Mouse (Mus musculus) fat pad, adult 2 months (tissue): ENCODE measurements around the gene Tk1.
"Not testable (repeated sequence)": the region's sequence is repeated elsewhere in the genome, so short reads cannot be mapped to it uniquely, and the experiment has no call there.

Source experiments
- DNase-seq: peaks from one replicate; pipeline ENCODE4 v3.0.0-alpha.2; 2011; ENCODE audit warnings: low read depth, low spot score; ENCODE audit errors: extremely low read depth

The Tk1 gene

DNA sequence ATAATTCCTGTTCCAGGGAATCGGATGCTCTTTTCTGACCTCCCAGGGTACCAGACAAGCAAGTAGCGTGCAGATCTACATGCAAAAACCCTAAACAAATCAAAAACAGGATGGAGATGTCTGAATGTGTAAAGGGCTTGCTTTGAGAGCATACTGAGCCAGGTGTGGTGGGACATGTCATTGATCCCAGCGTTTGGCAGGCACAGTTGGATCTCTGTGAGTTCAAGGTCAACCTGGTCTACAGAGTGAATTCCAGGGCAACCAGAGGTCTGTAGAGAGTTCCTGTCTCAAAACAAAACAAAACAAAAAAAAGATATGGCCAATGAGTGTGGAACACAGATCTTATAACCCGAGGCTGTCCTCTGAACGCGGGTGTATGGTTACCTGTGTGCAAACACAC, 2.5 kb downstream of the Tk1 start:
- no peak for DNase-seq

DNA sequence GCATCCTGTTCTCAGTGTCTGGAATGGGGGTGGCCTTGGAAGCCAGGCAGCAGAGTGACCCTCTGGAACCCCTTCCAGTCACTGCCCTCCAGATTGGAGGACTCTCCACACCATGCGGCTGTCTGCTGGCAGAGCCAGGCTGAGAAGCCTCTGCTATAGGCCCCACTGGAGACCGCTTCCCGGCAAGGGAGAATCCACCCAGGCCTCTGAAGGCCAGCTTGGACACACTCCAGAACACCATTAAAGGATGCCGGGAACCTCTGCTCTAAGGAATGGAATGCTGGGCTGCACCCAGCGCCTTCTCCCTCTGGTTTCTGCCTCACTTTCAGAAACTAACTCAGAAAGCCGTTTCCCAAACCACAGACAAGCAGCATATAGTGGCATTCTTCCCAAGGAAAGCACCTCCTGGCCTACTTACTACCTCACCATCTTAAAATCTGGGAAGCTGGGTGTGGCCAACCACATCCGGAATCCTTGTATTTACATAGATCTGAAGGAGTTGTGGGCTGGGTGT, 3.1 kb downstream of the Tk1 start:
- DNase-seq = no peak

DNA sequence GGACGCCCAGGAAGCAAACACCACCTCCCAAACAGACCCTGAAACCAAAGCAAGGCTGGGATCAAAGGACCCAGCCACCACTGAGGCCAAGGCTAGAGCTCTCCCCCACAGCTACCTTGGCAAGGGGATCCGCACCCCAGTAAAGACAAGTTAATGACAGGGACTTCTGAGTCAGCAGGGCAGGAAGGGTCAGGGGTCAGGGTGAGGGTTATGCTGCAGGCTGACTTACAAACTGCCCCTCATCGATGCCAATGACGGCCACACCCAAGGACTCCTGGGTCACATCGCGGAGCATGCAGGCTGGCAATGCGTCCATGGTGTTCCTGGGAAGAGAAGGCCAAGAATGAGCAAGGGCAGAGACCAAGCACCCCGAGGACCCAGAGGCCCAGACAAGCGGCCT, 4.0 kb downstream of the Tk1 start:
- DNase-seq = no peak

- DNase-seq = no peak
Measured at GRCm38 (mm10) chr11:117820173-117820572, 5.7 kb downstream of the Tk1 start.

- no peak for DNase-seq
Measured at GRCm38 (mm10) chr11:117819095-117819494, 6.8 kb downstream of the Tk1 start.

DNA sequence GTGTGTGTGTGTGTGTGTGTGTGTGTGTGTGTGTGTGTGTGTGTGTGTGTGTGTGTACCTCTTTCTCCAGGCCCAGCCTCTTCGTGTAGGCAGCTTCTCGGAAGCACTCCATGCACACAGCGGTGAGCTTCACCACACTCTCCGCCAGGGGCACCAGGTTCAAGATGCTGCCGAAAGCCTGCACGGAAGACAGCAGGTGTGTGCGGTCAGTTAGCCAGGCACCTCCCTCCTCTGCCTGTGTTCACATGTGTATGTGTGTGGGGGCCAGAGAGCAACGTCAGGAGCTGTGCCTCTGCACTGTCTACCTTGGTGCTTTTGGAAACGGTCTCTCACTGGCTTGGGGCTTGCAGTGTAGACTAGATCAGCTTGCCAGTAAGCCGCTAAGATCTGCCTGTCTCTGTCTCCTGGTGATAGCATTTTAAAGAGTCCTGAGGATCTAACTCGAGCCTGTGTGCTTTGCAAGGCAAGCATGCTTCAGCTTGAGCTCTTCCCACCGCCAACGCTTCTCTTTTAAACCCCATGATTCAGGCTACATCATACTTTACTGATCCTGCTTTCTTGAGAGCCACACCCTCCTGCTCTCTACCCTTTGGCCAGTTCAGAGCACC, 9.4 kb downstream of the Tk1 start:
- DNase-seq = no peak

DNA sequence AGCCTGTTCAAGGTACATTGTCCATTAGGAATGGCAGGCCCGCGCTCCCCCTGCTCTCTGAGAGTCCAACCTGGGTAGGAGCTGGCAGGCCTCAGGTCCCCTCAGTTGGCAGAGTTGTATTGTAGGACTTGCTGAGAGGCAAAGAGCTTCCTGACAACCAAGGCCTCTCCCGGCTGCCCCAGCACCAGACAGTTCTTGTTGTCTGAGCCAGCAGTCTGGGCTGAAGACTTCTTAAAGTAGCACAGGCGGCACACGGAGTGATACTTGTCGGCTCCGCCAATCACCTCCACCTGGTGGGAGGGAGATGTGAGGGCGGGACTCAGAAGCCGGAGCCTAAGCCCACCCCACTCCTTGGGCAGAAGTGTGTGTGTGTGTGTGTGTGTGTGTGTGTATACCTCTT, 10.0 kb downstream of the Tk1 start:
- DNase-seq = not testable (repeated sequence)

- DNase-seq = no peak
Measured at GRCm38 (mm10) chr11:117814704-117815366, 11.1 kb downstream of the Tk1 start.

DNA sequence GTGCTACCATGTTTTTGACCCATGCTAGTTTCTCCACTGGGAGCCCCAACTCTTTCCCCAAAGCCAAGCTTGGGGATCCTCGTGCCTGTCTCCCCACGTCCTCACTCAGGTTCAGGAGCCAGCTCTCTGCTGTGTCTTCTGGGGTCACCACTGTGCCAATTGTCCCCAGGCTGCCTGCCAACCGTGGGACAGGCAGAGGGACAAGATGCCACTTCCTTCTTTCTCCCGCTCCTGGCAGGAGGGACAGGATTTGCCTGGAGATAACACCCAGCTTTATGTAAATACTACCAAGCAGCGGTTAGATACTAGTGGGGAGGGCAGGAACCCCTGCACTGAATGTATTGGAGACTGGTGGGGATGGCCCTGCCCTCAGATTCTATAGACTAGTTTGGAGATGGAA, 12.0 kb downstream of the Tk1 start:
- DNase-seq = no peak

DNA sequence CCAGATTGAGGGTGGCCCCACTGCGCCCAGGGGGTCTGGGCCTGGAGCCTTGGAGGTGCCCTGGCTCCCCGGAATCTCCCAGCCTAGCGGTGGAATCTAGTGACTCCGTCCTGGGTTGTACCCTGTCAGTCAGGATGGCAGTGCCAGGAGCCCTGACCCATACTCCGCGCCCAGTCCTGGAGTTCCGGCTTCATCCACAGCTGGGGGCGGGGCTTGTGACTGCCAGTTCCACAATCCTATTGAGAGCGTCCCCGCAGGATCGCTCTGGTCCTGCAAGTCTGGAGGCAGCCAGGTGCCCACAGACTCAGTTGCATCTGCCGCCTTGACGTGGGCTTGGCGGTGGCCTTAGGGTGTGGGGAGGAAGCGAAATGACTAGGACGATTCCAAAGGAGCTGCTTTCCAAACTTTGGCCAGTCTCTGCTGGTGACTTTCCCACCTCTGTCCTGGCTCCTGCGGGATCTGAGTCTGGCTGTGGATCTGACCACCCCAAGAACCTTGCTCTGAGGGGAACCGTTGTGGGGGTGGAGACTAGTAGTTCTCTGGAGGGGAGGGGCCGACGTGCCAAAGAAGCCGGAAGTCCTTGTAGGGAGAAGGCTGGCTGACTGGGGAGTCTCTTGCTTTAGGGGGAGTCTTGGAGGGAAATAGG, 15.4 kb downstream of the Tk1 start:
- no peak for DNase-seq

GRCm38 (mm10) chr11:117809407-117810311, 16.2 kb downstream of the Tk1 start, which contains the start of the genes Gm20708 and Syngr2:
Gene Gm20708 (plus strand): TSS chr11:117809668.
Gene Syngr2 (plus strand): TSS chr11:117809668.
- DNase-seq = no peak

- DNase-seq = no peak
Measured at GRCm38 (mm10) chr11:117806781-117807180, 19.1 kb downstream of the Tk1 start.

DNA sequence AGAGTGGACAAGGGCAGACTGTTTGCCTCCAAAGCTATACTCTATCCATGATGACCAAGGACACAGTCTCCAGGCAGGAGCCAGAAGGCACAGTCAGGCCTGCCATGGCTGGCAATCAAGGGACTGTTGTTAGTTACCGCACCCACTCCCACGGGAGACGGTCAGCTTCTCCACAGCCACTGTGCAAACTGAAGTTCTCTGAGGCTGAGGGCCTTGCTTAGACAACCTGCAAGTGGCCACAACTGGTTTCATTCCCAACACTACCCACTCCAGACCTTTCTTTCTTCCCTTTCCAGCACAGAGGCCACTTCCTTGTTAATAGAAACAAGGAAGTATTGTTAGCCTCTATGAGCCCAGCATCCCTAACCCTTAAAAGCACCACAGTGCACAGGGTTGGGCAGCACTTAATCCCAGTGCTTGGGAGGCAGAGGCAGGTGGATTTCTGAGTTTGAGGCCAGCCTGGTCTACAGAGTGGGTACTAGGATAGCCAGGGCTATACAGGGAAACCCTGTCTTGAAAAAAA, 22.7 kb downstream of the Tk1 start:
- DNase-seq = no peak

DNA sequence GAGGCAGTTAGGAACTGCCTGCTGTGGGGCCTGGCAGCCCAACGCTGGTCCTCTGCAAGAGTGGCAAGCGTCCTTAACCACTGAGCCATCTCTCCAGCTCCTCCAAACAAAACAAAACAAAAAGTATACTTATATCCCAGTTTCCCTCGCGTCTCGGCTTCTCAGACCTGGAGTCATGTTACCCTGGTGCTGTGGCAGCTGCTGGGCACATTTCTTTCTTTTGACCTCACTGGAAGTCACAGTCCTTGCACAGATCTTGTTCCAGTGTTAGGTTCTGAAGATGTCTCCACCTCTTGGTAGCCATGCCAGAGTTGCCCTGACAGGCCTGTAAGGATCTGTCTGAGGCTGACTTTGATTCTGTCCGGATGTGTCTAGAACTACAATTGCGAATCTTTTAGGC, 24.2 kb downstream of the Tk1 start:
- DNase-seq = no peak

DNA sequence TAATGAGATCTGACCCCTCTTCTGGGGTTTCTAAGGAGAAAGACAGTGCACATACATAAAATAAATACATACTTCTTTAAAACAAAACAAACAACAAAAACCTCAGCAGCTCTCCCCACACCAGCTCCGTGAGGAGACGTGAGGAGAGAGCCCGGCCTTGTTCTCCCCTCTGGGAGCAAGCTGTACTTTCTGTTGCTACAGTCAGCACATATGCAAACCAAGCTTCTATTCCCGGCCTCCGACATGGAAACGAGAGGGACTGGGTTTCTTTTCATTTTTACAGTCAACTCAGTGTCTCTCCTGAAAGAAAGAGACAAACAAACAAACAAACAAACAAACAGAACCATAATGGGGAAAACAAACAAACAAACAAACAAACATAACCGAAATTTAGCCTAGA, 25.9 kb downstream of the Tk1 start:
- DNase-seq = no peak

DNA sequence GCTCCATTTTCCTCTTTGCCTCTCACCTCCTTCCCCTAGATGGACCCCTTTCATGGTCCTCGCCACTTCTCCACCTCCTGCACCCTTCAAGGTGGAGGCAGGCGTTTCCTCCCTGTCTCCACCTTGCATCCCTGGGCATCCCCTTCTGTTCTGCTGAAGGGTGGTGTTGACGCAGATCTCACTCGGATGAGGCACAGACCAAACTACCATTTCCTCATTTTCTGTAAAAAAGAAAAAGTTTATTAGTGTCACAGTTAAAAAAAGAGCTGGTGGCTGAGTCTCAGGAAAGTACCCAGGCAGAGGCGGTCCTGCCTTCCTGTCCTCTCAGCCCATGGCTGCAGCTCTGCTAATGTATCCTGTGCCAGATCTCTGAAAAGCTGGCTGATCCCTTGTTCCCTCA, 26.7 kb downstream of the Tk1 start:
- DNase-seq = no peak

- DNase-seq = no peak
Measured at GRCm38 (mm10) chr11:117798160-117798541, 27.7 kb downstream of the Tk1 start.

DNA sequence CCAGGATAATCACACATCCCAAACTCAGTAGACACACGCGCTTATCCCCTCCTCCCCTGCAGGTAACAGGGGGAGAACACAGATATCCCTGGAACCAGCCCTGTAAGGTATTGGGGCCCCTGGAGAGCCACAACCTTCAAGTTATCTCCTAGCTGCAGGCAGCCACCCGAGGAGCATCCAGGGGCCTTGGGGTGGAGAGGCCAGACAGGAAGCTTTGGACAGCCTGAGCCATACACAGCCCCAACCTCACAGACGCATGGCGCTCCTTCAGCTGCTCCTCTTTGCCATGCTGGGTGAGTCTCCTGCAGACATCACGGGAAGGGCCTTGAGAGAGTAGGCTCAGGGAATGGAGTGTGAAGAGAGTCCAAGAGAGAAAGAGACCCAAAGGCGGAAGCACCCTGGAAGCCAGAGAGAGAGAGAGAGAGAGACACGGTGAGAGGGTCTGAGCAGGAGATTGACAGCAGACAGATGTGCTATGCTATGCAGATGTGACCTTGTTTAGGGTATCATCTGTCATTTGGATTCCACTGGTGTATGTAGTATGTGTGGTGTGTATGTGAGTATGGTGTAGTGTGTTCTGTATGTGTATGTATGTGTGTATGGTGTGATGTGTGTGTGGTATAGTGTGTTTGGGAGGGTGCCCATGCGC, 28.3 kb downstream of the Tk1 start, which contains the start of gene 6030468B19Rik:
TSS of gene 6030468B19Rik (plus strand) at position 150 of the 649 bp plus-strand sequence.
- no peak for DNase-seq

- no peak for DNase-seq
Measured at GRCm38 (mm10) chr11:117796954-117797353, 28.9 kb downstream of the Tk1 start.

DNA sequence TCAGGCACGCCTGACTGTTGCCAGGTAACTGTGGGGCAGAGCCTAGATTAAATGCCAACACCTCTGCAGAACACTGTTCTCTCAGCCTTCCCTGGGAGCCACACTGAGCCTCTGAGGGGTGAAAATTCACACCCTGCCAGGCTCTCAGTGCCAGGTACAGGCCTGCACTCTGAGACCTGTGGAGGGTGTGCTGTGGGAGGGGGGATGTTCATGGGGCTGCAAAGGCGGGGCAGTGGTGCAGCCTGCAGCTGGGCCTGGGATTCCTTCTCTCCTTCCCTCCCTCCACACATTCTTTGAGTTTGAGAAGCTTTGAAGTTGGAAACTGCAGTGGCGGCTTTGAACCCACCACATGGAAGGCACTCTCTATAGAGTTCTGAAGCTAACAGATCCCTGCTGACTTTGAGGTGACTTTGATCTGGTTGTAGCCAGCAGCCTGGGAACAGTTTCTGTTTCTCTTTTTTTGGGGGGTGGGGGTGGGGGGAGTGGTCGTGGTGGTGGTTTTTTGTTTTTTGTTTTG, 31.8 kb downstream of the Tk1 start:
- DNase-seq = no peak
